Mouse (Mus musculus) spleen, adult 2 months (tissue): ENCODE data around the gene Pde4c.

Experiments
- CTCF ChIP-seq: fragments of 200-500 bp; IDR thresholded peaks from 2 replicates; pipeline ENCODE4 v1.5.1; 2011; ENCODE audit warnings: mild to moderate bottlenecking, inconsistent platforms; ENCODE audit not compliant: insufficient read depth, insufficient read length, insufficient replicate concordance; ENCODE audit errors: extremely low read depth
- POLR2A ChIP-seq: fragments of 200-500 bp; IDR thresholded peaks from 2 replicates; pipeline ENCODE4 v1.6.1; 2011; ENCODE audit warnings: low read depth, low read length, inconsistent platforms

GRCm38 (mm10) chr8:70774740-70775139 is 51.2 kb downstream of the Pde4c start:
- TF ChIP-seq POLR2A, result no peak
- TF ChIP-seq CTCF, result no peak
